Mouse (Mus musculus) layer of hippocampus, adult 6 months (tissue): ENCODE results near the gene Eri3. TPM values are rescaled to one million over a fixed set of nuclear protein-coding genes. Genes with fewer than 3 reads are reported as not detected.

Experiments
- long read RNA-seq, 2 experiments: library from polyadenylated mRNA; unstranded; transcript quantifications; one replicate each; pipeline ENCODE4 v2.0.0; 2019 to 2020
- microRNA-seq: library from miRNA; unstranded; fragments of <30 nt; microRNA quantifications from one replicate; pipeline ENCODE4 v1.2.0, GENCODE M21; 2020
- polyA plus RNA-seq: library from polyadenylated mRNA; unstranded; fragments of <200 nt; fragmentation: Nextera tagmentation; gene quantifications from 2 replicates; pipeline ENCODE4 v1.2.3, GENCODE M21; 2021

Eri3 gene
- 165 and 173 TPM in 2 replicates for polyA plus RNA-seq
- long read RNA-seq, experiment 1, transcript Eri3-201 (9 exons, 1,719 nt) = major isoform, 88 of 251 reads
- long read RNA-seq, experiment 1, partial matches to known transcripts = 73 of 251 reads
- long read RNA-seq, experiment 1, other reads (novel, unspliced or antisense) = 90 of 251 reads
- long read RNA-seq, experiment 2, transcript Eri3-201 (9 exons, 1,719 nt) = major isoform, 542 of 889 reads
- long read RNA-seq, experiment 2, partial matches to known transcripts = 91 of 889 reads
- long read RNA-seq, experiment 2, other reads (novel, unspliced or antisense) = 255 of 889 reads

DNA sequence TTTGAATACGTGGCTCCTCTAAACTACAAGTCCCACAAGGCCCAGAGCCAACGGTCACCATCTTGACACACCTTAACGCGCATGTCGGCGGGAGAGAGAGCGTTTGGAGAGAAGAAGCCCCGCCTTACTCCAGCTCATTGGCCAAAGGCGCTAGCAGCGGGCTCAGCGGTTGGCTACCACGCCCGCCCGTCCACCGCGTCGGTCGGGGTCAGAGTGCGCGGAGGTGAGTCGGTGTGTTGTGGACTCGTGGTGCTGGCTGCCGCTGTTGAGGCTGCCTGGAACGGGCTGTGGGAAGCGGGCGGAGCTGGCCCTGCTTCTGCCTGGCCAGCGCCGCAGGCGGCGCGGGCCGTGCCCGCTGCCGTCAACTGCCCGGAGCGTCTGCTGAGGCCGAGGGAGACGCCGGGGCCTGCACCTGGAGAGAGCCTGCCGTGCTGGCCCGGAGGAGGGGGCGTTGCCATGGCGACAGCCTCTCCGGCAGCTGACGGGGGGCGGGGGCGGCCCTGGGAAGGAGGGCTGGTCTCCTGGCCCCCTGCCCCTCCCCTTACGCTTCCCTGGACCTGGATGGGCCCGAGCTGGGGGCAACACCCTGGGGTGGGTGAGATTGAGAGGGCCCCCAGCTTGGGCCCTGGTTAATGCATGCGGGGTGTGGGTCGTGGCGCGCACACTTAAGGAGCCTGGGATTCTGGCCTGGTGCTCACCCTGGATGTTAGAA lies at the start of gene Eri3:
Gene Eri3, plus strand, starts transcription at position 226 of the 712 bp plus-strand sequence.

DNA sequence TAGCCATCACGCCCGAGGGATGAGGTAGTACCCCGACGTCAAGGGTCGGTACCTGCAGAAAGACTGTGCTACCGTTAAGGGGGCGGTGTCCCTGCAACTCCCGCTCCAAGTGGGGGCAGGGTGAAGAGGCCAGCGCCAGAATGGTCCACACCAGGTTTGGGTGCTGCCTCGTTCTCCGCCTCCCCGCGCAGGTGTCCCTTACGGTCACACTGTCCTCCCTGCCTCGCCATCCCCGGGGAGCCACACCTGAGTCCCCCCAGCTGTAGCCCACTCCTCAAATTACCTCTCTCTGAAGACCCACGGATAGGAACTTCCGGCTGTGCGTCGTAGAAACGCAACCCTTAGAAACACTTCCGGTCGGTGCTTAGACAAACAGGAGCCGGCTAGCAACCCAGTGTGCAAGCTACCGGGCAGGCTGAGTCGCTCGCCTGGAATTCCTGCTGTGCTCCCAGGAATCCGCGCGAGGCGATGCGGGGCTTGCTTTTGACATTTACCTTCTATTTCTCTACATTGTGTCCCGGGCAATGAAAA lies 131.8 kb downstream of the Eri3 start, which contains the start of gene Dmap1:
Gene Dmap1, minus strand, starts transcription at position 343 of the 531 bp plus-strand sequence.

Small RNA genes within 50 kb of the gene (microRNA-seq; reads per million reads assigned to microRNA genes)
- gene Gm25559 = not detected

Other genes starting within 250 kb of the Eri3 start
- gene Rnf220, start 53.3 kb upstream of the Eri3 start, polyA plus RNA-seq = 30.8 and 33.0 TPM in 2 replicates
- gene Dmap1, start 131.9 kb downstream of the Eri3 start, polyA plus RNA-seq = 40.3 and 44.6 TPM in 2 replicates
- not detected in 2 replicates for gene Gm12845, start 174.0 kb downstream of the Eri3 start, polyA plus RNA-seq
- not detected in 2 replicates for gene Klf17, start 215.3 kb downstream of the Eri3 start, polyA plus RNA-seq